Mouse (Mus musculus): ENCODE data around the gene Nfia. TPM values are rescaled to one million over a fixed set of nuclear protein-coding genes. Genes with fewer than 3 reads are reported as not detected.
A peak's percentile ranks its signal among the peaks of the same experiment; 100 is the strongest.

Gene Nfia
- polyA plus RNA-seq, 1 experiment: 8.1 TPM

DNA sequence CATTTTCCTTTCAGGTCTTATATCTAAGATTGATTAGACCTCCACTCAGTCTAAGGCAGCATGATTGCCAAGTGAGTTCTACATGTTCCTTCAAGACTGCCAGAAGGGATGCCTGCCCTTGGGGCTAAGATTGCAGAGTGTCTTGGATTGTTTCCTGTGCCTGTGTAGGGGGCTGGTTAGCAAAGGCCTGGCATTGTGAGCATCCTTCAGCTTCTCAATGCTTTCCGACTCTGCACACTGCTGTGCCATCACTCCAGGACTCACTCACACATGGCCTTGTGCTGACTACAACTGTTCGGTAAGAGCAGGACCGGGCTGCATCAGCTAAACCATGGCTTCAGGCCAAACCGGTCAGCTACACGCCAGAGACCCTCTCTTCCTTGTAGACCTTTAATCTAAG, 229.7 kb downstream of the Nfia start:
- H3K27ac ChIP-seq (ENCODE audit: control insufficient read depth, insufficient read depth, low read depth, low read length): no peak overlapping the region
- peaks cover 2% of the 10 kb centered on the region for H3K4me1 ChIP-seq (ENCODE audit: control insufficient read depth, insufficient read depth, low read length)
- H3K4me3 ChIP-seq (ENCODE audit: control insufficient read depth, low read depth, low read length): no peak overlapping the region
- H3K27me3 ChIP-seq (ENCODE audit: control insufficient read depth, insufficient read depth, low read length): no peaks in the 10 kb centered on the region
- TF ChIP-seq POLR2A (IDR thresholded peaks at IDR 0.05; ENCODE audit: control insufficient read depth, low read depth, low read length) (no peak; the same call in 1 of the 2 replicates), CTCF (IDR thresholded peaks at IDR 0.05; ENCODE audit: control insufficient read depth, insufficient read depth, insufficient replicate concordance, low read depth, low read length) (no peak)
- no peaks in the 10 kb centered on the region for H3K36me3 ChIP-seq (ENCODE audit: control insufficient read depth, insufficient read depth, low read length)

DNA sequence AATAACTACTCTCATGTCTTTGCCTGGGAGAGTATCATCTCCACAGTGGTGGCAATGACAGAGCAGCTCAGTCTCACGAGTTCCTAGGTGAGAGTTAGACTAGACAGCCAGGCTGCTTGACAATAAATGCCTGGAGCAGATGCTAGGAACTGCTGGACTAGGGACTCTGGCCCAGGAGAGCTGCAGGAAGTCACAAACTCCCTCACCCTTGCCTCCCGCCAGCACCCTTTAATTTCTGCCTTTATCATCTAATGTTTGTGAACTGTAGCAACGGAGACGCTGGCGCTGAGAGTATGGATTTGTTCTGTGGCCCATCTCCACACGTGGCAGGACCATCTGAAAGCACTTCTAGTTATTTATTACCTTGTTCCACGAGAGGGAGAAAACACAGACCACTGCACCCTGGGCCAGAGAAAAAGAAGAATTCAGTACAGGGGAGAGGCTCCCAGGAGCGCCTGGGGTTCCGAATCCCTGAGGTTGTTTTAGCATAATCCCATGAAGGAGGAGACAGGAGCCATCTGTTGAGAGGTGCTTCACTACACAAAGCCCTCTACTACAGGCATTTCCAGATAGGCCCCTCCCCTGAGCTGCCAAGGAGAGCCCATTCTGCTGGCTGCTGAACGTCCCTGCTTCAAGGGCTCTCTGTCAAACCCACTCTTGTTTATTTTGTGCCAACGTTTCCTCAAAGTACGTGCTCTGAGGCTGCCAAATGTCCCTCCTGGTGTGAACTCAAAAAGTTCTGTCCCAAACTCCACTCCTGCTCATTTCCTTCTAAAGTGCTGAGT, 231.0 kb downstream of the Nfia start:
- Histone ChIP-seq H3K4me3 (ENCODE audit: control insufficient read depth, low read depth, low read length) (no peak overlapping the region), H3K4me1 (ENCODE audit: control insufficient read depth, insufficient read depth, low read length) (peaks cover 2% of the 10 kb centered on the region), H3K27ac (ENCODE audit: control insufficient read depth, insufficient read depth, low read depth, low read length) (peak overlapping the region; percentile 43), H3K27me3 (ENCODE audit: control insufficient read depth, insufficient read depth, low read length) (no peaks in the 10 kb centered on the region), H3K36me3 (ENCODE audit: control insufficient read depth, insufficient read depth, low read length) (no peaks in the 10 kb centered on the region)
- TF ChIP-seq CTCF (IDR thresholded peaks at IDR 0.05; ENCODE audit: control insufficient read depth, insufficient read depth, insufficient replicate concordance, low read depth, low read length) (no peak), POLR2A (IDR thresholded peaks at IDR 0.05; ENCODE audit: control insufficient read depth, low read depth, low read length) (no peak)

DNA sequence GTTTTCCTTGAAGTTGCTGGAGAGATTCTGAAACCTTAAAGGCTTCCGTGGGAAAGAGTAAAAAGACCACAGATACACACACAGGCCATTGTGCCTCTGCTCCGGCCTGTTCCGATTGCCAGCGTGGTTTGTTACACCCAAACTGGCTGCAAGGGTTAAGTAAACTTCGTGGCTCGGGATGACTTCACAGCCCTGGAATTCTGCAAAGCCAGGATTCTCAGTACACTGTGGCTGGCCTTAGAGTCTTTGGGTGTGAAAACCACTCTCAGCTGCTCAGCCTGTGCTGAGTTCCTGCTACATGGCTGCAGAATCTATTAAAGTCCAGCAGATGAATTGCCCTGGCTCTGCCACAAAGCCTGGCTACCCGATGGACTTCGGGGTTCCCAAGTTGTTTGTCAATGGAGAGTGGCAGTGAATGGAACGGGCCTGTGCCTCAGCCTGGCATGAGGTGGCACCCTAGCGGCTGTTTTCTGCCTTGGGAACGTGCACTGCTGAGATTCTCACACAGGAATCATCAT, 231.6 kb downstream of the Nfia start:
- H3K36me3 ChIP-seq (ENCODE audit: control insufficient read depth, insufficient read depth, low read length): no peaks in the 10 kb centered on the region
- no peaks in the 10 kb centered on the region for H3K27me3 ChIP-seq (ENCODE audit: control insufficient read depth, insufficient read depth, low read length)
- H3K4me1 ChIP-seq (ENCODE audit: control insufficient read depth, insufficient read depth, low read length): peaks cover 2% of the 10 kb centered on the region
- no peak for TF ChIP-seq POLR2A (IDR thresholded peaks at IDR 0.05; ENCODE audit: control insufficient read depth, low read depth, low read length)
- TF ChIP-seq CTCF (IDR thresholded peaks at IDR 0.05; ENCODE audit: control insufficient read depth, insufficient read depth, insufficient replicate concordance, low read depth, low read length): peak; percentile 26; the same call in 1 of the 2 replicates
- peak overlapping the region; percentile 43 for H3K27ac ChIP-seq (ENCODE audit: control insufficient read depth, insufficient read depth, low read depth, low read length)
- no peak overlapping the region for H3K4me3 ChIP-seq (ENCODE audit: control insufficient read depth, low read depth, low read length)

DNA sequence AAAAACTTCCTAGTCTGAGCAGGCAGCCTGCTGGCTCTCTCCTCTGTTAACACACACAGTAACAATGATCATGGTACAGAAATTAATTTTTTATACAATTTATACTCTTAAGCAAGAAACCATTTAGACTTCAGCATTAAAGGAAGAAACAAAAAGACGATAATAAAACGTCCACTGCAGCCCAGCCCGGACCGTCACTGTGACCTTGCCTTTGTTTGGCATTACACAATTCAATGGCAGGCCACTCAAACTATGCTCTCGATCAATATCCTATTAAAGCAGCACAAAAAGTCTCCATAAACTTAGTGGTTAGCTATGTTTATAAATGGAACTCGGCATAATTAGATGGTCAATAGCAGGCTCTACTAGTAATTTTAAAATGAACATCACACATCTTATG, 232.5 kb downstream of the Nfia start:
- no peaks in the 10 kb centered on the region for H3K27me3 ChIP-seq (ENCODE audit: control insufficient read depth, insufficient read depth, low read length)
- TF ChIP-seq POLR2A (IDR thresholded peaks at IDR 0.05; ENCODE audit: control insufficient read depth, low read depth, low read length) (no peak), CTCF (IDR thresholded peaks at IDR 0.05; ENCODE audit: control insufficient read depth, insufficient read depth, insufficient replicate concordance, low read depth, low read length) (no peak)
- peaks cover 2% of the 10 kb centered on the region for H3K4me1 ChIP-seq (ENCODE audit: control insufficient read depth, insufficient read depth, low read length)
- no peak overlapping the region for H3K4me3 ChIP-seq (ENCODE audit: control insufficient read depth, low read depth, low read length)
- H3K27ac ChIP-seq (ENCODE audit: control insufficient read depth, insufficient read depth, low read depth, low read length): no peak overlapping the region
- H3K36me3 ChIP-seq (ENCODE audit: control insufficient read depth, insufficient read depth, low read length): no peaks in the 10 kb centered on the region

DNA sequence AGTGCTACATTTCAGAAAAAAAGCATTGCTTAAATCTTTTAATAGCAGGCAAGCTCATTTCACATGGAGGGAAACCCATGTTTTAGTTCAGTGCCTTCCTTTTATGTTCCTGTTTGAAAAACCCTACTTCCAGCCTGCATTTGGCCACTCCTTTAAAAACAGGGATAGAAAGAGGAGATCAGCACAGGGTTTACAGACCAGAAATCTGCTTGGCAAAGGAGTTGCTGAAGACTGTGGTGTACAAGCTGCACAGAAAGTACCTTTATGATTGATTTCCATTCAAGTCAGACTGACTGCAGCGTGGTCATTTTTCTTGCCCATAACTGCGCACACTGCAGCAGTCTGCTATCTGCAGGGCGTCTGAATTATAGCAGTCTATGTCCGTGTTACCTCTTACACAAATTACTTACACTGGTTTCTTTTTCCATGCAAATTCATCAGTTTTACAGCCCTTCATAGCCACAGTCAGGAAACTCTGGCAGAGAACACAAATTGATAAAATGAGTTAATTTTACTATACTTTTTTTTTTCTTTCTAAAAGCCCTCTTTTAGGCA, 236.4 kb downstream of the Nfia start:
- H3K27me3 ChIP-seq (ENCODE audit: control insufficient read depth, insufficient read depth, low read length): no peaks in the 10 kb centered on the region
- H3K4me1 ChIP-seq (ENCODE audit: control insufficient read depth, insufficient read depth, low read length): peaks cover 2% of the 10 kb centered on the region; the same call in 1 of the 2 replicates
- H3K36me3 ChIP-seq (ENCODE audit: control insufficient read depth, insufficient read depth, low read length): no peaks in the 10 kb centered on the region
- TF ChIP-seq CTCF (IDR thresholded peaks at IDR 0.05; ENCODE audit: control insufficient read depth, insufficient read depth, insufficient replicate concordance, low read depth, low read length) (no peak), POLR2A (IDR thresholded peaks at IDR 0.05; ENCODE audit: control insufficient read depth, low read depth, low read length) (no peak)
- no peak overlapping the region for H3K4me3 ChIP-seq (ENCODE audit: control insufficient read depth, low read depth, low read length)
- H3K27ac ChIP-seq (ENCODE audit: control insufficient read depth, insufficient read depth, low read depth, low read length): no peak overlapping the region

DNA sequence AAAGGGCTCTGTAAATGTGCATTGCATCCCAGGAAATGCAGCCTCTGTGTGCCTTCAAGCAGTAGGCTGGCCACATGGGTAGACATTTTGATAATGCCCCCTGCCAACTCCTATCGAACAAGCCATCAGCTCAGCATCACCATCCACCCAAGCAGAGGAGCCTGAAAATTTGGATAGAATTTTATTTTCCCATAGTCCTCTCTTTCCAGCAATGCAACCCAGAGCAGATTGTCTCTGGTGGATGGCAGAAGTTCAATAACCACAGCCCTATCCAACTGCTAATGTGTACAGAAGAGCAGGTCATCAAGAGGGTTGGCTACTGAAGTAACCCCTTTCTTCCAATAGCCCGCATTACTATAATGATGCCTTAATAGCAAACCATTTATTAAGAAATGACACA, 237.4 kb downstream of the Nfia start:
- Histone ChIP-seq H3K36me3 (ENCODE audit: control insufficient read depth, insufficient read depth, low read length) (no peaks in the 10 kb centered on the region), H3K27me3 (ENCODE audit: control insufficient read depth, insufficient read depth, low read length) (no peaks in the 10 kb centered on the region), H3K4me3 (ENCODE audit: control insufficient read depth, low read depth, low read length) (no peak overlapping the region), H3K4me1 (ENCODE audit: control insufficient read depth, insufficient read depth, low read length) (no peaks in the 10 kb centered on the region), H3K27ac (ENCODE audit: control insufficient read depth, insufficient read depth, low read depth, low read length) (no peak overlapping the region)
- no peak for TF ChIP-seq POLR2A (IDR thresholded peaks at IDR 0.05; ENCODE audit: control insufficient read depth, low read depth, low read length)
- TF ChIP-seq CTCF (IDR thresholded peaks at IDR 0.05; ENCODE audit: control insufficient read depth, insufficient read depth, insufficient replicate concordance, low read depth, low read length): no peak

DNA sequence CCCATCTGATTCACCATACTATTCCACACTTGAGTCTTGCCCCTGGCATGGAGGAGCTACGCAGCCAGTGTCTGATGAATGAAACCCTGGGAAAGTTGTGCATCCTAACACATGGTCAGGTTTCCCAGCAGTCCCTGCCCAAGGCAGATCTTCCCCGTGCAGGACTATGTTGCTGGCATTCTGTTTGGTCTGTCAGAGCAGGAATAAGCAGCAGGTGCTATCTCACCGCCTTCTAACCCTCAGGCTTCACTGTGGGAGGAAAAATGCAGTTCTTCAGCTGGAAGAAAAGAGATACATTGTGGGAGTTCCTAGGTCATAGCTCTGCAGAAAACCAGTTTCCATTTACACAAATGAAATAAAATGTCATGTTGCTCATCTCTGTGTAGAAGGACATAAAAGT, 247.3 kb downstream of the Nfia start:
- no peaks in the 10 kb centered on the region for H3K27me3 ChIP-seq (ENCODE audit: control insufficient read depth, insufficient read depth, low read length)
- no peak overlapping the region for H3K4me3 ChIP-seq (ENCODE audit: control insufficient read depth, low read depth, low read length)
- H3K4me1 ChIP-seq (ENCODE audit: control insufficient read depth, insufficient read depth, low read length): no peaks in the 10 kb centered on the region
- no peaks in the 10 kb centered on the region for H3K36me3 ChIP-seq (ENCODE audit: control insufficient read depth, insufficient read depth, low read length)
- no peak for TF ChIP-seq CTCF (IDR thresholded peaks at IDR 0.05; ENCODE audit: control insufficient read depth, insufficient read depth, insufficient replicate concordance, low read depth, low read length)
- TF ChIP-seq POLR2A (IDR thresholded peaks at IDR 0.05; ENCODE audit: control insufficient read depth, low read depth, low read length): no peak
- H3K27ac ChIP-seq (ENCODE audit: control insufficient read depth, insufficient read depth, low read depth, low read length): no peak overlapping the region
